Mouse (Mus musculus) right cerebral cortex, postnatal 4 days (tissue): ENCODE measurements at regions not wholly inside any gene's neighbourhood (a gene's known extent, or its start where the extent isn't known, plus 50 kb on each side); places are given as distances from the start of the nearest gene placed in this dataset.

Experiments
- DNase-seq: peaks from one replicate; pipeline ENCODE4 v3.0.0-alpha.2; 2022

DNA sequence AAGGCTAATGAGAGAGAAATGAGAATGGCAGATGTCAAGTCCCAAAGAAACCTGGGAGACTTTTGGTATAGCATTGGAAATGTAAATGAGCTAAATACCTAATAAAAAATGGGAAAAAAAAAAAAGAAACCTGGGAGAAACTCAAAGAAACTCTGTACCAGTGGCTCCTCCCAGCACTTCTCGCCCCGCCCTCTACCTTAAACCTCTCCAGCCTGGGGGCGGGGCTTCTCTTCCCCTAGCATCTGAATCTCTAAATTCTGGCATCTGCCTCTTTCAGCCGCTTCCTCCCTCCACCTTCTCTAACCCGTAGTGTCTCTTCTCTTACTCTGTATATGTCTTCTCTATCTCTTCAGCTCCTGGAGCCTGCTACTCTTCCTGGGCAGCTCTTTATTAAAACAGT, 53.2 kb downstream of the Gpr6 start:
- DNase-seq, result no peak

DNA sequence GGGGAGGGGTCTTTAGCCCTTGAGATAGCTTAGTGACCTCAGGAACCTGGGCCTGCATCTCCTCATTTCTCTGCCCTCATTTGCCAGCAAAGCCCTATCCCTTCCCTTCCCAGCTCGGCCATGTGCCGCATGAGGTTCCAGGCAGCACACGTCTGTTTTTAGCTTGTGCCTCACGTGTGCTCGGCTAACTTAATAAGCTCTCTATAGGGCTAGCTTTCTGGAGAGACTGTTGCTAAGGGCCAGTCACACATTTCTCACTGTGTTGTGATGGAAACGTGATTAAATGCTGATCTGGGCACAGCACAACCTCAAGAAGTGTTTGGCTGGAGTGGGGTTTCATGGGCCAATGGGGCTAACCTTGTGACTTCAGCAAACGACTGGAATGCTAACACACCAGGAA, 55.5 kb downstream of the Gpr6 start:
- no peak for DNase-seq

DNA sequence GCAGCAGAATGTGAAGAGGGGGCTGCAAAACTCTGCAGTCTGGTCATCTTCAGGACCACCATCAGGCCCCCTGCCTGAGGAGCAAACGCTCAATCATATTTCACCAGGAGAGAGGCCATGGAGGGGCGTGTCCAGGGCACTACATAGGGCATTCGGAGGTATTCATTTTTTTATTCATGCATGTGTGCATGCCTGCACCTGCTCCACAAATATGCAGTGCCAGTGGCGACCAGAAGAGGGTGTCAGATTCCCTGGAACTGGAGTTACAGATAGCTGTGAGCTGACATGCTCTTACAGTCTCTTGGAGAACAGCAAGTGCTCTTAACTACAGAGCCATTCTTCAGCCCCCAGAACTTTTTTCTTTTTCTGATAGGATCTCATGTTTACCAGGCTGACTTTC, 56.4 kb downstream of the Gpr6 start:
- DNase-seq, result peak; percentile 65

DNA sequence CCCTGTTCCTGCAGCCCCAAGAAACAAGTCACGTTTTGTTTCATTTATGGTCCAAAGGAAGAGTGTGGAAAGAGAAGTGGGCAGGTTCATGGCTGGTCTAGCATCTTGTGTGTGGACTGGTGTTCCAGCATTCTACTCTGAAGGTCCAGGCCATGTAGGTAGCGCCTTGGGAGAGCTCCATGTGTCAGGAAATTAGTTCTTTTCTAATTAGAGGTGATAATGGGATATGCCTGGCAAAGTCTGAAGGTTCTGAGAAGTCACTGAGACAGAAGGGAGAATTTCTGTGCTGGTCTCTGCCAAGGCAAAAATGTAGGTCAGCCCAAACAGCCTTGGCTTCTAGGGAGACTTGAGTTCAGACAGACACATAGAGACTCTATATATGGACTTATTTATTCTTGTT, 61.5 kb downstream of the Gpr6 start:
- DNase-seq, result no peak

DNA sequence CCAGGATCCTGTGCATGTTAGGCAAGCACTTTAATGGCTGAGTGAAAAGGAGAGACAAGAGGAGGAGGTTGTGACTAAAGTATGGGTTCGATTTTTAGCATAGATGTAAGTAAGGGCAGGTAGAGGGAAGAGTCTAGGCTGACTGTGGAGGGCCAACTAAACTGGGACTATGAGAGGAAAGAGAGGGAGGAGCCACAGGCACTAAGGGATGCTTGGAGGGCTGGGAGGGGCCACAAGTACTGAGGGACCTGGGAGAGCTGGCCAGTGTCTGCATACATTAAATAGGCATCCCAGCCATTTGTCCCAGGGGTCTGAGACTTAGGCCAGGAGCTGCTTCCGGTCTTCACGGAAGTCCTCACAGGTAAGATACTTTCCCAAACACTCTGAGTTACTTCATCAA, 64.2 kb downstream of the Gpr6 start:
- no peak for DNase-seq

DNA sequence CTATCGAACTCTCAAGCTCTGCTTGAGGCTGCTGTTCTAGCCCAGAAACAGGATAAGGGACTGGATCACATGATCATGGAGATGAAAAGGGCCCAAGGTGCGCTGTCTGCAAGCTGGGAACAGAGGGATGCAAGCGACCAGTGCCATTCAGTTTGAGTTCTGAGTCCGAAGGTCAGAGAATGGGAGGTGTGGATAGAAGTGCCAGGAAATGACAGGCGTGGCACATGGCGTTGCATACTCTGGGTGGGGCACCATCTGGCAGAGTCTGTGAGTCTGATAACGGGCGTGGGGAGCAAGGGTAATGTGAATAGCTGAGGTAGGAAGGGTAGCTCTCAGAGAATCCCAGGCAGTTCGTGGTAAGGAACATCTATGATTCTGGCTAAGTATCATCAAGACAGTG, 65.5 kb downstream of the Gpr6 start:
- DNase-seq, result no peak

DNA sequence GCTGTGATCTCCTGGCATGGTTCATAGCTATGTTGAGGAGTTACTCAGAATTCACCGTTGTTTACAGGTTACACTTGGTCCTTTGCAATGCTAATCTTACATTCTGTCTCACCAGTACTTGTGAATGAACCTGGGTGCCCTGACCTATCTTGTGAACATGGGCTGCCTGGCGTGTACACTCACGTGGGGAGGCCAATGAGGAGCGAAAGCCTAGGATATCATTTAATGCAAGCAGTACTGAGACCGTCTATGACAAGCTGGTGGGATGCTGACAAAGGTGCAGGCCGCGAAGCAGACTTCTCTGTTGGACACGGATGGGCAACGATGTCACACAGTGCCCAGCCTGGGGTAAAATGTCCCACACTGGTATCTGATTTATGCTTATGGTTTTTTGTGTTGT, 66.3 kb downstream of the Gpr6 start:
- no peak for DNase-seq

DNA sequence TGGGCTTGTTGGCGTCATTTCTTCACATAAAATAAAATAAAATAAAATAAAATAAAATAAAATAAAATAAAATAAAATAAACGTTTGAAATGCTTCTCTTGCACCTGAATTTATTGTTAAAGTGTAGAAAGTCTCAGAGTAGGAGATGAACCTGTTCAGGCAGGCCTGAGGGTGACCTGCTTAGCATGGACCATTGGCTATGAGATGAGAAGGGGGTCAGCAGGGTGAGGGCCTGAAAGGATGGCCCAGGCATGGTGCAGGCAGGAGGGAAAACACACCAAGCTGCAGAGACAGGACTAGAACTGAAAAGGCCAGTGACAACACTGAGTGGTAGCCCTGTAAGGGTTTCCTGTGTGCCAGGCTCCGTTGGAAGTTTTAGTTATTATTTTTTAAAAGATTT, 67.3 kb downstream of the Gpr6 start:
- DNase-seq, result no peak

DNA sequence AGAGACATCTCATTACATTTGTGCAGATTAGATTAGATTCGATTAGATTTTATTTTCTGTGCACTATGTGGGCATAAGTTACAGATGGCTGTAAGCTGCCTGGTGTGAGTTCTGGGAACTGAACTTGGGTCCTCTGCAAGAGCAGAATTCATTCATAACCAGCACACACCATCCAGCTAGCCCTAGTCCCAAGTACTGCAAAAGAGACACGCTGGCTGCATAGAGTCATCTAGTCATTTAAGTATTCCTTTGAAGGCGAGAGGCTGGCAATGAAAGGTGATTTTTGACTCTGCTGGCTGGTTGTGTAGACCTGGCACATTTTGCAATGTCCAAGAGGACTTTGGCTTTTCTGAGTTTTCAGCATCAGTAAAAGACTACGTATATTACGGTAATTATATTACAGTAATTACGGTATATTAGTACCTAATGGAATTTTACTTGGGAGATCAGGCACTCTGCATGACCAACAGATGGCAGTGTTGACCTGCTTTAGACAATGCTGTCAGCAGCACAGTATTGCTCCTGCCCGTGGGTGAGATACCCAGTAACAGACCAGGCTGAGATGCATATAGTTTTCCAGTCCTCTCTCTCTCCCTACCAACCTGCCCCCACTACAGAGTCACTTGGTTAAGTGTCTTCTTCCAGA, 67.9 kb downstream of the Gpr6 start:
- DNase-seq, result peak; percentile 56

DNA sequence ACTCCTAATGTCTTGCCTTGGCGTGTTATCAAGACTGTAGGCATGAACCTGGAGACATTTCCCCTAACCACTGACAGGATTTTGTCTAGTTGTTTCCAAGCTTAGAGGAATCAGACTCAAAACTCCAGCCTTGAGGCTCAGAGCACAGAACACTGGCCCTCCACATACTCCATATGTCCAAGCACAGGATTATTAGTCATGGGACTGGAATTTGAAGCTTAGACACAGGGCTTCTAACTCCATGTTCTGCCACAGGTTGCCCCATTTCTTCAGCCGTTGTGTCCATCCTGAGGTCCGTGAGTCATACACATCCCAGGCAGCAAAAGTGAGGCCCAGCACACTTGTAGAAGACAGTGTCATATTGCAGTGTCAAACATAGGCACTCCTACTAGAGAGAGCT, 68.9 kb downstream of the Gpr6 start:
- no peak for DNase-seq

DNA sequence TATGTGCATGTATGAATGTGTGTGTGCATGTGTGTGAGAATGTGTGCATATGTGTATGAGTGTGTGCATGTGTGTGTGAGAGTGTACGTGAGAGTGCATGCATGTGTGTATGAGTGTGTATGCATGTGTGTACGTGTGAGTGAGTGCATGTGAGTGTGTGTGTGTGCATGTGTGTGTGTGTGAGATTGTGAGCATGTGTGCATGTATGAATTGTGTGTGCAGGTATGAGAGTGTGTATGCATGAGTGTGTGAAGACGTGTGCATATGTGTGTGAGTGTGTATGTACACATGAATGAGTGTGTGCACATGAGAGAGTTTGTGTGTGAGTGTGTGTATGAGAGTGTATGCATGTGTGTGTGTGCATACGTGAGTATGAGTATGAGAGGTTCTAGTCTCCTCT, 71.1 kb downstream of the Gpr6 start:
- DNase-seq, result no peak

DNA sequence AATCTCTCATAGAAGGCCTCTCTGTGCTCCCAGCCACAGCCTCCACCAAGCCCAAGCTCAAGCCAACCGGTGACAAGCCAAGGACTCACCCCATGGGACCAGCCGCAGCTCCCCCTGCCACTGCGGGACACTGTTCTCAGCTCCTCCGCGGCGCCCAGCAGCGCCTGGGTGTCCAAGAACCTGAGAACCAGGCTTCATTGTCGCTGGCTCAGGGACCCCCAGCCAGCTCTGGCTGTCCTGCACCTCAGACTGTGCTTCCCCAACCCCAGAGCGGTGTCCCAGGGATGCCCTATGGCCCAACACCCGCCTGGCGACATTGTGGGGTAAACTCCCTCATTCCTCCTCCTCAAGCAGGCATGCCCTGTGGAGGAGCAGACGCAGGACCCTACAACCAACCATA, 72.6 kb downstream of the Gpr6 start:
- DNase-seq, result no peak

DNA sequence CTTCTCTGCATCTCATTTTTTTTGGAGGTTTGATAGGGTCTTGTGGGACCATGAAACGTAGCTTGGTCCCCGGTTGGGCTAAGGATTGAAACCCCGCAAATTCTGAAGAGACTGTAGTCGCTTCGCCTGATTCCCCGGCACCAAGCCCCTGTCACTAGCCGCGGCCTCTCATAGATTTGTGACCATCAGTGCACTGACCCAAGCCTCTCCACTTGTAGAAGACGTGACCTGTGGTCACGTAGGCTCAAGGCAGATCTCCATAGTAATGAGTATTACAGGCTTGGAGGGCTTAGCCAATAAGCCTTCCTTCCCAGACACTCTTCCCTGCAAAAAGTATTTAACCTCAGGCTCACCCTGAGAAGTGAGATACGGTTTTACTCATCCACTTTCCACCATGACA, 73.3 kb downstream of the Gpr6 start:
- no peak for DNase-seq

DNA sequence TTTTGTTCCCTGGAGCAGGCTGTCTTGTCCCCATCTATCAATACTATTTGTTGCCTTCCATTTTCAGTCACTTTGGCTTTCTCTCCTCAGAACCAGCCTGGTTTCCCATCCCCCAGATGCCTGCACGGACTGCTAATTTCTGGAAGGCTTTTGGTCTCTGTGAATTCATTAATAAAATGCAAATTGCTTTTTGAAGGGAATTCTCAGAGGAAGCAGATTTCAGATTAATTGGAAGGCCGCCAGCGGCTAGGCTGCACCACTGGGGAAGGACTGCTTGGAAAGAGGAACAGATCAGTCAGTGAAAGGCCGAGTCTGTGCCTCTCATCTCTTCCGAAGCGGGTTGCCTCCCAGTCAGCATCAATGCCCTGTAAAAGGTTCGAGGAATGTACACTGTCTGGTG, 73.8 kb downstream of the Gpr6 start:
- peak; percentile 63 for DNase-seq

DNA sequence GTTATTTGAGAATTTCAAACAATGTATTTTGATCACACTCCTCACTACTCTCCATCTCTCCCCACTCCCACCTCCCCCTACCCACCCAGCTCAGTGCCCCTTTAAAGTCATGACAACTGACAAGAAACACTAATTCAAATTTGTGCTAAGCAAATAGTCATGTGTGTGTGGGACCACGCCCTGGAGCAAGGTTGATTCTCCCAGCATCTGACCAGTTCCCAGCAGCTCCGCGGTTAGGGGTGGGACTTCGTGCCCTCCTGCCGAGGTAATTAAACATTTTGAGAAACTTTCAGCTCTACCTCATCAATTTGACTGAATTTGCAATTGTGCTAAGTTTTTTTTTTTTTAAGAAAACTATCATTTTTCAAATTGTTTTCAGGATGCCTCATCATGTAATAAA, 74.5 kb downstream of the Gpr6 start:
- no peak for DNase-seq
